Mouse (Mus musculus) lung, embryonic 14.5 days (tissue): ENCODE measurements around the gene Kcnn4. TPM values are rescaled to one million over a fixed set of nuclear protein-coding genes. Genes with fewer than 3 reads are reported as not detected.

Source experiments
- ATAC-seq: fragments of 200-750 bp; cut with Nextera tagmentation; 2 replicates; pipeline ENCODE4 v1.8.0; 2017; ENCODE audit warnings: mild to moderate bottlenecking, moderate TSS enrichment, moderate library complexity; ENCODE audit not compliant: insufficient read depth
- DNase-seq: peaks from one replicate; pipeline ENCODE4 v3.0.0-alpha.2; 2015
- H3K27ac ChIP-seq: fragments of 300-500 bp; sonication (generic); 2 replicates; pipeline ENCODE4 v1.5.1; 2014; ENCODE audit warnings: low read depth, mild to moderate bottlenecking, moderate library complexity
- H3K27me3 ChIP-seq: fragments of 300-500 bp; sonication (generic); 2 replicates; pipeline ENCODE4 v1.6.1; 2014; ENCODE audit warnings: low read length, control low read depth; ENCODE audit not compliant: insufficient read depth
- H3K36me3 ChIP-seq: fragments of 300-500 bp; sonication (generic); 2 replicates; pipeline ENCODE4 v1.6.1; 2014; ENCODE audit warnings: control low read depth; ENCODE audit not compliant: insufficient read depth
- H3K4me1 ChIP-seq: fragments of 300-500 bp; sonication (generic); 2 replicates; pipeline ENCODE4 v1.6.1; 2014; ENCODE audit warnings: antibody characterized with exemption, control low read depth; ENCODE audit not compliant: insufficient read depth
- H3K4me2 ChIP-seq: fragments of 300-500 bp; sonication (generic); 2 replicates; pipeline ENCODE4 v1.6.1; 2014; ENCODE audit warnings: mild to moderate bottlenecking
- H3K4me3 ChIP-seq: fragments of 300-500 bp; sonication (generic); 2 replicates; pipeline ENCODE4 v1.5.1; 2014; ENCODE audit warnings: low read depth, low read length
- H3K9ac ChIP-seq: fragments of 300-500 bp; sonication (generic); 2 replicates; pipeline ENCODE4 v1.6.1; 2014
- H3K9me3 ChIP-seq: fragments of 300-500 bp; sonication (generic); 2 replicates; pipeline ENCODE4 v1.6.1; 2016; ENCODE audit warnings: low read depth, low read length, control low read depth
- CTCF ChIP-seq: IDR thresholded peaks from 2 replicates; pipeline ENCODE4 v1.5.1; 2016; ENCODE audit warnings: antibody characterized with exemption, low read depth
- WGBS: fragments of 180-500 bp; shearing (Covaris S2); extraction: QIAGEN DNeasy Blood & Tissue Kit; methylation state at CpG from one replicate; pipeline ENCODE4 v1.1.7; 2014; 5-methylcytosine and 5-hydroxymethylcytosine counted together
- polyA plus RNA-seq: library from polyadenylated mRNA; unstranded; fragments of >200 nt; fragmentation: Nextera tagmentation; extraction: Ambion mirVana; gene quantifications from 2 replicates; pipeline ENCODE4 v1.2.1, GENCODE M21; 2014

Kcnn4 gene
- polyA plus RNA-seq, 1 experiment from 2014 or later: 1.6 TPM

GRCm38 (mm10) chr7:24380370-24380769 lies 10.3 kb downstream of the Kcnn4 start:
- Histone ChIP-seq H3K27ac (no peak overlapping the region), H3K27me3 (peaks cover 7% of the 10 kb centered on the region; the same call in 1 of the 2 replicates), H3K4me3 (no peak overlapping the region), H3K36me3 (no peaks in the 10 kb centered on the region), H3K9ac (no peak overlapping the region), H3K4me2 (no peak overlapping the region), H3K9me3 (no peaks in the 10 kb centered on the region), H3K4me1 (no peaks in the 10 kb centered on the region)
- WGBS: 70% methylated on average over 2 of the region's 2 CpGs
- DNase-seq: no peak
- ATAC-seq: no peak
- no peak for TF ChIP-seq CTCF

GRCm38 (mm10) chr7:24382730-24383372 lies 12.8 kb downstream of the Kcnn4 start:
- Histone ChIP-seq H3K4me3 (no peak overlapping the region), H3K36me3 (no peaks in the 10 kb centered on the region), H3K9me3 (no peaks in the 10 kb centered on the region), H3K9ac (no peak overlapping the region), H3K27ac (no peak overlapping the region), H3K4me1 (no peaks in the 10 kb centered on the region), H3K4me2 (no peak overlapping the region), H3K27me3 (no peaks in the 10 kb centered on the region)
- ATAC-seq (no peak), DNase-seq (no peak)
- WGBS: 62% methylated on average over 16 of the region's 16 CpGs
- no peak for TF ChIP-seq CTCF

GRCm38 (mm10) chr7:24384070-24384469 lies 14.0 kb downstream of the Kcnn4 start:
- WGBS: 53% methylated on average over 6 of the region's 6 CpGs
- H3K4me3 ChIP-seq: no peak overlapping the region
- DNase-seq: no peak
- no peak for TF ChIP-seq CTCF
- H3K4me2 ChIP-seq: no peak overlapping the region
- no peaks in the 10 kb centered on the region for H3K4me1 ChIP-seq
- no peak overlapping the region for H3K27ac ChIP-seq
- no peak for ATAC-seq
- no peaks in the 10 kb centered on the region for H3K27me3 ChIP-seq
- no peaks in the 10 kb centered on the region for H3K36me3 ChIP-seq
- H3K9me3 ChIP-seq: no peaks in the 10 kb centered on the region
- no peak overlapping the region for H3K9ac ChIP-seq

GRCm38 (mm10) chr7:24384827-24385226 lies 14.8 kb downstream of the Kcnn4 start:
- H3K27ac ChIP-seq: no peak overlapping the region
- H3K36me3 ChIP-seq: no peaks in the 10 kb centered on the region
- H3K4me2 ChIP-seq: no peak overlapping the region
- 10% methylated on average over 11 of the region's 11 CpGs for WGBS
- H3K9ac ChIP-seq: no peak overlapping the region
- DNase-seq: peak; percentile 78
- peak; percentile 93 for TF ChIP-seq CTCF
- H3K4me1 ChIP-seq: no peaks in the 10 kb centered on the region
- H3K9me3 ChIP-seq: no peaks in the 10 kb centered on the region
- ATAC-seq: peak; percentile 29; the same call in 1 of the 2 replicates
- H3K27me3 ChIP-seq: no peaks in the 10 kb centered on the region
- no peak overlapping the region for H3K4me3 ChIP-seq

GRCm38 (mm10) chr7:24387059-24387556 lies 17.0 kb downstream of the Kcnn4 start:
- no peak for DNase-seq
- H3K36me3 ChIP-seq: no peaks in the 10 kb centered on the region
- no peak for ATAC-seq
- no peaks in the 10 kb centered on the region for H3K9me3 ChIP-seq
- no peak overlapping the region for H3K4me3 ChIP-seq
- 76% methylated on average over 10 of the region's 10 CpGs for WGBS
- no peak overlapping the region for H3K9ac ChIP-seq
- no peak for TF ChIP-seq CTCF
- H3K4me1 ChIP-seq: no peaks in the 10 kb centered on the region
- no peaks in the 10 kb centered on the region for H3K27me3 ChIP-seq
- no peak overlapping the region for H3K27ac ChIP-seq
- H3K4me2 ChIP-seq: no peak overlapping the region

GRCm38 (mm10) chr7:24389516-24390187 lies 19.6 kb downstream of the Kcnn4 start:
- no peaks in the 10 kb centered on the region for H3K9me3 ChIP-seq
- no peaks in the 10 kb centered on the region for H3K36me3 ChIP-seq
- H3K27ac ChIP-seq: no peak overlapping the region
- H3K4me3 ChIP-seq: no peak overlapping the region
- no peaks in the 10 kb centered on the region for H3K27me3 ChIP-seq
- H3K9ac ChIP-seq: no peak overlapping the region
- ATAC-seq (no peak), DNase-seq (no peak)
- H3K4me1 ChIP-seq: no peaks in the 10 kb centered on the region
- H3K4me2 ChIP-seq: no peak overlapping the region
- 51% methylated on average over 13 of the region's 13 CpGs for WGBS
- no peak for TF ChIP-seq CTCF

GRCm38 (mm10) chr7:24390512-24390911 lies 20.4 kb downstream of the Kcnn4 start:
- H3K27ac ChIP-seq: no peak overlapping the region
- TF ChIP-seq CTCF: no peak

More at GRCm38 (mm10) chr7:24390512-24390911, 20.4 kb downstream of the Kcnn4 start:
- Histone ChIP-seq H3K9ac (no peak overlapping the region), H3K9me3 (no peaks in the 10 kb centered on the region), H3K36me3 (no peaks in the 10 kb centered on the region), H3K4me1 (no peaks in the 10 kb centered on the region), H3K4me2 (no peak overlapping the region), H3K4me3 (no peak overlapping the region), H3K27me3 (no peaks in the 10 kb centered on the region)
- WGBS: 50% methylated on average over 7 of the region's 7 CpGs
- no peak for ATAC-seq
- no peak for DNase-seq
